Mouse (Mus musculus) lung, postnatal 36 days (tissue): ENCODE measurements at regions not wholly inside any gene's neighbourhood (a gene's known extent, or its start where the extent isn't known, plus 50 kb on each side); places are given as distances from the start of the nearest gene placed in this dataset.
A peak's percentile ranks its signal among the peaks of the same experiment; 100 is the strongest.

ENCODE experiments used
- DNase-seq: peaks from one replicate; pipeline ENCODE4 v3.0.0; 2022; ENCODE audit warnings: mixed read lengths

GRCm38 (mm10) chr4:131638105-131638504, 200.0 kb downstream of the Ptpru start:
- no peak for DNase-seq

GRCm38 (mm10) chr4:131656034-131656433, 182.1 kb downstream of the Ptpru start:
- DNase-seq = no peak

DNA sequence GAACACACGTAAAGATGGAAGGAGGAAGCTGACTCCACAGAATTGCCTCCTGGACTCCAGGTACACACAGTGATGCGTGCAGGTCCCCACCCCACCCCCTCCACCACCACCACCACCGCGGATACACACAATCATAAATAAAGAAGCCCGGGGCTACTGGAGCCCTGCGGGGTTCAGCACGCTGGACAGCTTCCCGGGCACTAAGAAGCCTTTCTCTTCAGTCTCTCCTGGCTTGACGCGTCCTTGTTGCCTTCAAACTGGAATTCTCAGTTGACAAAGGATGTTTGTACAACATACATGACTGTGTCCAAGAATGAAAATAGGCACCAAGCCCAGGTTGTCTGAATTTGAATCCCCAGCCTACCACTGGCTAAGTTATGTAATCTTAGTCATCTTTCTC, 180.2 kb downstream of the Ptpru start:
- peak; percentile 14 for DNase-seq

- no peak for DNase-seq
These were observed 177.2 kb downstream of the Ptpru start for GRCm38 (mm10) chr4:131660931-131661330.

DNA sequence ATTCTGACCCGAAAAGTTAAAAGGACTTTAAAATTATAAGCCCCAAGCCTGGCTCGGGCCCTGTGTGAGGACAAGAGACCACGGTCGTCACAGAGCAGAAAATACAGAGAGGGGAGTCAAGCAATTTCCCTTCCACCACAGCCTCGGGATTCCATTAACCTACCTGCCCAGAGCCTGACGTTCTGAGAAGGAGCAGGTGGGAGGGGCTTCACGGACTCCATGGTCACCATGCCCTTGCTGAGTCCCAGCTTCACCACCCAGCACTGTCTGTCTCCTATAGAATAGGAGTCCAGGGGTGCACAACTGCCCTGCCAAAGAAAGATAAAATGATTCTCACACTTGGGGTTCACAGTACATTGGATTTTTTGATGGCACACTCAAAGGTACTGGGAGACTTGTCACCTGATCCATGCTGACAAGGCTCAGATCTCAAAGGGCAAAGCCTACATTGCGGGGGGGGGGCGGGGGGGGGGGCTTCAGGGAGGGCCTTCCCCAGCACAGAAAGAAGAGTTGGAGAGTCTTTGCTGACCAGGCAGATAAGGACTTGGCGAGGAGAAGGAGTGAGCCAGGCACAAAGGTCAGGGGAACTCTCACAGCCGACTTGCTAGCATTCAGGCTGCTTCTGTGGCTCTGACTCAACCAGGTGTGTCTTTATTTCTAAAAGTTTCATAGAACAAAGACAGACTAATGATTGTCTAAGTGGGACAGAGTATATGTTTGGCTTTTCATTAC, 166.1 kb downstream of the Ptpru start:
- DNase-seq = no peak

DNA sequence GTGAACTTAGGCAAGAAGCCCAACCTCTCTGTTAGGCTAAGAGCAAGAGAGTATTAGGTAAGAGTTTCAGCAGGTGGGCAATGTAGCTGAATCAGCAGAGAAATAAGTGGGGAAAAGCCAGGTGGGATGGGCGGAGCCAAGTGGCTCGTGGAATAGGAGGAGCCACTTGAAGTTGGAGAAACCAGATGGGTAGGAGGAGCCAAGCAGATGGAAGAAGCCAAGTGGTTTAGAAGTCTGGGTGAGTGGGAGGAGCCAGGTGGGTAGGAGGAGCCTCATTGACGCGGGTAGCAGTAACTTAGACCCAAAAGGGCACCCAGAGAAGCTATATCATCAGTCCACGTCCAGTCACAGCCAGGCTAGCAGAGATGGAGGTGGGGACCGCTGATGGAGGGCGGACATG, 160.1 kb downstream of the Ptpru start:
- no peak for DNase-seq

- no peak for DNase-seq
These were observed 154.9 kb downstream of the Ptpru start for GRCm38 (mm10) chr4:131683176-131683575.

- DNase-seq = no peak
These were observed 152.5 kb downstream of the Ptpru start for GRCm38 (mm10) chr4:131685544-131685943.

- peak; percentile 5 for DNase-seq
These were observed 143.9 kb downstream of the Ptpru start for GRCm38 (mm10) chr4:131694232-131694631.

DNA sequence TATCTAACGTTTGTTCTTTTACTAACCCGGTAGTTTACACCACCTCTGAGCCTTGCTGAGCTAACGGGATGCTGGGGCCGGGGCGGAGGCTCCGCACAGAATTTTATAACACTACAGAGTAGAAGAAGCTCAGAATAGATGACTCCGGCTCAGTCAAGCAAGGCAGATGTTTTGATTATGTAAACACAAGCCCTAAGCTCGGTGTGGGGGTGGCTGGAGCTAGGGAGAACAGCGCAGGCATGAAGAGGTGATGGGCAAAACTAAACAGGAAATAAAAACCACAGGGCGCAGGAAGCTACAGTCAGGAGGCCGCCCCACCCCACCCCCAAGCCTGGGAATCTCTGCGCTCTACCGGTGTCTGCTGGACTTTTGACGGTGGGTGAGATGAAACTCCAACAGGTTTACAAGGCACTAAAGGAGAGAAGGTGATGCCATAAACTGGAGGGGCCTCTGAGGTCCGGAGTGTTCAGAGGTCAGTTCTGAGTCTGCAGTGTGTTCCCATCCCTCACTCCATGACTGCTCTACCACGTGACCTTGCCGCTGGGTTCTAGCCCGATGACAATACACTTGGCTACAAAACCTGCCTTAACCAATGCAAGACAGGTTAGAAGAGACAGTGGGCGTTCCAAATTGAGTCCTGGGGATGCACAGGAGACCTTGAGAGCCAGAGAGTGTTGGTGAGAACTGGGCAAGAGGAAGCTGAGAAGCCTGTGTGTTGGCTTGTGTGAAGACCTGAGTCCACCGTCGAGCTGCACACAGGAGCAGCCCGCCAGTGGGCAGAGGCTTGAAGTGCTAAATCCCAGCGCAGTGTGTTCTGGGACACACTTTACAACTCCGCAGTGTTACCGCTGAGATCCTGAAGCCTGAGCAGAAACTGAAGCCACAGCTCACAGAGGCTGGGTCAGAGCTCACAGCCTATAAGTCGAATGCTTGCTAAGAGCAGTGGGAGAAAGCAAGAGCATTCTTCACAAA, 141.9 kb downstream of the Ptpru start:
- peak; percentile 14 for DNase-seq
